Mouse (Mus musculus) CD4-positive helper T cell, adult 2 months (primary cell): Measurements from ENCODE around the gene Tmem185b.

Source experiments
- DNase-seq: peaks from one replicate; pipeline ENCODE4 v3.0.0-alpha.2; 2012; ENCODE audit warnings: low read depth, missing footprints, low spot score

Gene Tmem185b

DNA sequence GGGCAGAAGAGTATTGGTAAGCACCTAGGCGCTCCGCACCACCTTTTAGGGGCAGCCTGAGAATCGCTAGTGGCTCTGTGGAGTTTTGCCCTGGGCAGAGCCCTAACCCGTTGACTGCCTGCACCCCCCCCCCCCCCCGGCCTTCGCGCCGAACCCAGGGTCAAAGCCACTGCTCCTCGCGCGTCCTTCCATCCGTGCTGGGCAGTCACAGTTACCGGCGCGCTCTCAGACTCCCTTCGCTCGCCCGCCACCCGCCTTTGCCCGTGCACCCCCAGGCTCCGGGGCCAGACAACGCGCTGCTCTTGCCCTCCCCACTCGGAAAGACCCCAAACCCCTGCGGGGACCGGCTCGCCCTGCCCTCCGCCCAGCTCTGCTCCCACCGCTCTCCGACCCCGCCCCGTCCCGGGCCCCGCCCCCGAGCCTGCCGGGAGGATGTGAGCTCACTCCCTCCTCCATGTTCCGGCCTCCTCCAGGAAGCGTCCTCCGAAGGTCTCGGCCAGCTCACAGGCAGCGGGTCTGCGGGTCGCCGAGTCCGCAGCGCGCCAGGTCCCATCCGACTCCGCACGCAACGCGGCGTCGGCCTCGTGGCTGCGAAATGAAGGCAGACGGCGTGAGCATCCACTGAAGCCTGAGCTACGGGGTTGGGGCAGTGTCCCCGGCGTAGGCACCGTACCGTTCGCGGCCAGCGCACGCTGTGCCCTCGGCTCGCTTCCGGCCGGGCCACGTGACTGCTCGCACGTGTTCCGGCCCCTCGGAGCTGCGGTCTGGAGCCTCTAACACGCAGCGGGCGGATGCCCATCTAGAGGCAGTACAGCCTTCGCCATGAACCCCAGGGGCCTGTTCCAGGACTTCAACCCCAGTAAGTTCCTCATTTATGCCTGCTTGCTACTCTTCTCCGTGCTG is at the start of gene Tmem185b:
TSS of gene Tmem185b (plus strand) at position 472 of the 903 bp plus-strand sequence.
- peak; percentile 87 for DNase-seq

DNA sequence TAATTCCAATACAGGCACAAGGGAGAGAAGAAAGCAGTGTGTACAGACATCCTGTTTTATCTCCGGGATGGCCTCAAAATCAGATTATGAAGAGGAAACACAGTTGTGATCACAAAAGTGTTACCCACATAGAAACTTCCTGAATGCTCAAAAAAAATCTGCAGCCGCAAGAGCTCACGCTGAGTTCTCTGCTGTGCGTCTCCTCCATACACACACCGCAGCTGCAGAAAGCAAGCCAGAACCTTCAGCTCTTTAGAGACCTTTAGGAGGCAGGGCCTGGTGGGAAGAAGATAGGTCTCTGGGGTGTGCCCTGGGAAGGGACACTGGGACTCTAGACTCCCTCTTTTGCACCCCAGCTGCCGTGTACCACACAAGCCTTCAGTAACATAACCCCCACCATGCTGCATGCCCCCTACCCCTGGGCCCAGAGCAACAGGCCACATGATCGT is 49.0 kb upstream of the Tmem185b start:
- DNase-seq, result peak; percentile 71

DNA sequence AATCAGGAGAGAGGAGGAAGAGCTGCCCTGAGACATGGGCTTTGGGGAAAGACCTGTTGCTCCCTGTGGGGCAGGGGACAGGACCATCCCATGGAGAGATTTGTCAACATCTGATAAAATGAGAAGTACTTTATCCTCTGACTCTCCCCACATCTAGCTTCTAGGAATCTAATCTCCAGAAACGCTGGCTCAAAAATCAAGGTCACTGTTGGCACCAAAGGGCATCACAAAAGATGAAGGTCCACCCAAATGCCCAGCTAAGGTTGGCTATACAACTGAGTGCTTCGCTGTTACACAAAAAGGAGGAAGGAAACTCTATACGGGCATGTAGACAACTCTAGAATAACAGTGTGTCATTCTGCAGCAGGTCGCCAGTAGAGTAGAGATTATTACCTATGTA is 46.3 kb upstream of the Tmem185b start:
- no peak for DNase-seq

DNA sequence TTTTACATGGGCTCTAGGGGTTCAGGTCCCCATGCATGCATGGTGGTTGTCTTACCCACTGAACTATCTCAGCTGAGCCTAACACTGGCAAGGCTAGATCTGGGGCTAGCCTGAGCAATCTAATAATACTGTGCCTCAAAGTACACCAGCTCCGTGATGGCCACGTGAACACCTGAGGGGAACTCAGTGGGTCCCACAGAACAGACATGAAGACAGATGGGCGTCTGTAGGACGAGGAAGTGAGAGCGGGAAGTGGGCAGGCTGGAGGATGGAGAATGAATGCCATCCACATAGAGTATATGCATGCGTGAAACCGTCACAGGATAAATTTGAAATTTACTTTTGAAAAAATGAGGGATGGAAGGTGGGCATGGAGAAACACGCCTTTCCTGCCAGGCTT is 45.3 kb upstream of the Tmem185b start:
- no peak for DNase-seq

DNA sequence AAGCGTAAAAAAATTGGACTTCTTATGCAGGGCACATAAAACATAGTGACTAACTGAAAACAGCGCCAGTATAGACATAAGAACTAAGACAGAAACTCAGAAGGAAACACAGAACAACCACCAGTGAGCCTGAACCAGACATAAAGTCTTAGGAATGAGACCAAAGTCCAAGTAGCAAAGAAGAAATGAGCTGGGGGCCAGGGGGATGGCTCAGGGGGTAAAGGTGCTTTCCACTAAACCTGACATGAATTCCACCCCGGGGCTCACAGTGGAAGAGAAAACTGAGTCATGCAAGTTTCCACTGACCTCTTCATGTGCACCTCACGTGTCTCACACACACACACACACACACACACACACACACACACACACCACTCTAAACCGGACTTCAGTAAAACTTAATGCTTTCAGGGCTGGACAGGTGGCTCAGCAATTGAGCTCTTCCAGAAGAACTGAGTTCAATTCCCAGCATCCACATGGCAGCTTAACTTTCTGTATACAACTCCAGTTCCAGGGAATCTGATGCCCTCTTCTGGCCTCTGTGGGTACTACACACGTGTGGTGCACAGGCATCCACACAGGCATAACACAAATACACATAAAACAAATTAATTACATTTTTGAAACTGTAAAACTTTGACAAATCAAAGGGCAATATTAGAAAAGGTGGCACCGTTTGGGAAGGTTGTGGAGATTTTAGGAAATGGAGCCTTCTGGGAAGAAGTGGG is 44.6 kb upstream of the Tmem185b start:
- DNase-seq, result no peak

DNA sequence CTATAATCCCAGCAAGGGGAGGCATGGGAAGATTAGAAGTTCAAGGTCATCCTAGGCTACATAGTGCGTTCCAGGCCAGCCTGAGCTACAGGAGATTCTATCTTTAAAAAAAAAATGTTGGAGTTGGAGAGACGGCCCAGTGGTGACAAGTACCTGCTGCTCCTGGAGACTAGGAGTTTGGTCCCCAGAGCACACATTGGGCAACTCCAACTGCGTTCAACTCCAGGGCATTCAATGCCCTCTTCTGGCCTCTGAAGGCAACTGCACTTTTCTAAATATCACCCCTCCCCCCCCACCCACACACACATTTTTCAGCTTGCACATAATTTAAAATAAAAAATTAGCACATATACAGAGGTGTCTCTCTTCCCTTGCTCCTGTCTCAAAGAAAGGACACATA is 43.1 kb upstream of the Tmem185b start:
- DNase-seq, result peak; percentile 16

DNA sequence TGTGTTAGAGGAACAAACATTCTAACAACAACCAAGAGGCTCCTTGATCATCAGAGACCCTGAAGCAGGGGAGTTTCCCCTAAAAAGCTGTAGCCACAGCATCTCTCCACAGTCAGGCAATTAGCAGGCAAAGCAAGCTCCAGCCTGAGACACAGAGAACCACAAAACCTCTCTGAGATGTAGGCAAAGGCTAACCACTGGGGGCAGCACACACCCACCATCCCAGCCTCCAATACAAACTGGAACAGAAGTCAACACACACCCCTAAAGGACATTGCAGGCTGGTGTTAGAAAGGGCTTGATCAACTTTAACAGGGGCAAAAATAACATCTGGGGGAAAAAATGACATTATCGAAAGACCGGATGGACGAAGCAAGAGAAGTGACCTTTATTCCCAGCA is 41.5 kb upstream of the Tmem185b start:
- no peak for DNase-seq

DNA sequence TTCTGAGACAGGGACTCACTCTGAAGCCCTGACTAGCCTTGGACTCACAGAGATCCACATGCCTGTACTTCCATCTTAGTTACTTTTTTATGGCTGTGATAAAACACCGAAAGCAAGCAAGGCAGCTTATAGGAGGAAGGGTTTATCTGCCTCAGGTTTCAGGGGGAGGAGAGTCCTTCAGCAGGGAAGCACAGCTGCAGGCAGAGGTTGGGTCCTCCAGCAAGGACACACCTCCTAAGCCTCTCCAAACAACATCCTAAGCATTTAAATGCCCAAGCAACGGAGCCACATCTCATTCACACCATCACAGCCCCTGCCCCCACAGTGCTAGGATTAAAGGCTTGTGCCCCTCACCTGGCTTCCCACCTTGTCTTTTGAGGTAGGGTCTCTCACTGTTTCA is 40.1 kb upstream of the Tmem185b start:
- DNase-seq, result no peak

DNA sequence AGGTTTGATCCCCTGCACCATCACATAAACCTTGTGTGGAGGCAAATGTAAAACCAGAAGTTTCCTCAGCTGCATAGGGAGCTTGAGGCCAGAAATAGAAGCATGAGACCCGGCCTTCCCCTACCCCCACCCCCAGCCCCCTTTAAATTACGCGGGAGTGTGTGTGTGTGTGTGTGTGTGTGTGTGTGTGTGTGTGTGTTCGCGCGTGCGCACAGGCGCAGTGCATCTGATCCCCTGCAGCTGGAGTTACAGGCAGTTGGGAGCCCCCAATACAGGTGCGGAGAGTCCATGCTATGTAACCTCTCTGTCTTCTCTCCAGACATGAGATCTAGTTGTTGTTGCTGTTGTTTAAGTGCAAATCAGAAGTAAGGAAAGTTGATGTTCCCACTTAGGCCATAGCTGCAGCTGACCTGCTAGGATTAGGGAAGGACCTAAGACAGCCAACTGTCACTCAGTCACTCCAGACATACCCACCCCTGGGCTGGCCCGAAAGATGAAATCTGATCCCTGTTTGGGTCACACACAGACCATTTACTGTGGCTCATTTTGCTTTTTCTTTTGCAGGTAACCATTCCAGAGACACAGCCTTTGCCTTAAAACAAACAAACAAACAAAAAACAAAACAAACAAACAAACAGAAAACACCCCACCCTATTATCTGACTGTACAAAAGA is 37.9 kb upstream of the Tmem185b start:
- DNase-seq, result no peak

DNA sequence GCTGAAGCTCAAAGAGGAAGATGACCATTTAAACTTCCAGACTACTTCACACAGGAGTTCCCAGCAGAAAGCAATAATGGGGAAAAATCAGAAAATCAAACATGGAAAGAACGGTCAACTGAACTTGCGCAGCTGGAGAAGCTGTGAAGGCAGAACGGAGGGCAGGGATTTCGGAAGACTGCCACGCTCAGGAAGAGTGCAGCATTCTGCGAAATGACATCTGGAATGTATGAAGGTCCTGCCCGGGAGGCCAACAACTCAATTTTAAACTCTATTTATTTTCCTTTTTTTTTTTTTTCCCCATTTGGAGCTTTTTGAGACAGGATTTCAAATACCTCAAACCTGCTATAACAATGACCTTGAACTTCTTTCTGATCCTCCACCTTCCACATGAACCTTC is 35.2 kb upstream of the Tmem185b start:
- no peak for DNase-seq

DNA sequence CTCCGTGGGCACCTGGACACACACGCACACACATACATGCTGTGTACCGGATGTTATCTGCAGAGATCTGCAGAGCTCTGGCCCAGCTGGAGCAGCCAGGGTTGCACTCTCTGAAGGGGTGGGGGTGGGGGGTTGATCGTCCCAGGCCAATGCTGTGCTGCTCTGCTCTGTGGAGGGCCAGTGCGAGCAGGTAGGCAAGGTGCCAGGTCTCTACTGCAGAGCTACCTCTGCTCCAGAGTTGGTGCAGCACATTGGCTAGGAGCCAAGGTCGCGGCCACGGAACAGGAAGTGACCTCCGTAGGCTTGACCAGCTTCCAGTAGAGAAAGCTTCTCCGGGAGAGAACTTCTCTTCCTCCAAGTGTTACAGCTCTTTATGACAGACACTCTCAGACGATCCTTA is 33.9 kb upstream of the Tmem185b start:
- DNase-seq, result peak; percentile 20

DNA sequence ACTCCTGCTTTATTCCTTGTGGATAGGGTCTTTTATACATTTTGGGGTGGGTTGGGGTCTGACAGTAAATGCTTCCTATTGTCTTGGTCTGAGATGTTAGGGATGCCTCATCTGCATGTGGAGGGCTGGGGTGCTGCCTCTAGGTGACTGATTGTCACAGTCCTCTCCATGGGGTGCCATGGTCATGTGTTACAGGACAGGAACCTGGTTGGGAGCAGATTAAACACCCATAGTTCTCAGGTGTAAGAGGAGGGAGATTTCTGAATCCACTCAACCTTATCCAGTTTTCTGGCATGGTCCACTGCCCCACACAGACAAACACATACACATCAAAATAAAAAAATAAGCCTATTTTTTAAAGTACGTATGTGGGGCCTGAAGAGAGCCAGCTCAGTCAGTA is 33.5 kb upstream of the Tmem185b start:
- no peak for DNase-seq

DNA sequence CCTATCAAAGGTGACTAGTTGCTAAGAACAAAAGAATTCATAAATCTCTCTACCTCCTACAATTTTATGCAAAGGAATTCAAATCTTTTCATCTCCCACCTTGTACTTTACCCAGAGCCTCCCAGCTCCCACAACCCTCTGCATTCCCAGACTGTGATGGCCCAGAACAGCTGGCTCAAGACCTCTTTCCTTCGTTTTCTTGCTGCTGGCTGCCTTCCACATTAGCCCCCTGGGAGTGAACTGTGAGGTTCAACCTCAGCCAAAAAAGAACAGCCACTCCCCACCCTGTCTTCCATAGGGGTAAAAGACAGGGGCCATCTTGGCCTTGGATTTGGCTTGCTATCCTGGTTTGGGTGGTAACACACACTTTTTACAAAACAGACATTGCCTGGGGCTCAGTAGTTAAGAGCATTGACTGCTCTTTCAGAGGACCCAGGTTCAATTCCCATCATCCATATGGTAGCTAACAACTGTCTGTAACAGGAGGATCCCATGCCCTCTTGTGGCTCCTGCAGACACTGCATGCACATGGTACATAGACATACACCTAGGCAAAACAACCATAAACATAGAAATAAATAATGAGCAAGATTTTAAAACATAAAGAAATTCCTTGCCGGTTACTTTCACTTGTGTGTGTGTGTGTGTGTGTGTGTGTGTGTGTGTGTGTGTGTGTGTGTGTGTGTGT is 31.8 kb upstream of the Tmem185b start:
- DNase-seq, result no peak

DNA sequence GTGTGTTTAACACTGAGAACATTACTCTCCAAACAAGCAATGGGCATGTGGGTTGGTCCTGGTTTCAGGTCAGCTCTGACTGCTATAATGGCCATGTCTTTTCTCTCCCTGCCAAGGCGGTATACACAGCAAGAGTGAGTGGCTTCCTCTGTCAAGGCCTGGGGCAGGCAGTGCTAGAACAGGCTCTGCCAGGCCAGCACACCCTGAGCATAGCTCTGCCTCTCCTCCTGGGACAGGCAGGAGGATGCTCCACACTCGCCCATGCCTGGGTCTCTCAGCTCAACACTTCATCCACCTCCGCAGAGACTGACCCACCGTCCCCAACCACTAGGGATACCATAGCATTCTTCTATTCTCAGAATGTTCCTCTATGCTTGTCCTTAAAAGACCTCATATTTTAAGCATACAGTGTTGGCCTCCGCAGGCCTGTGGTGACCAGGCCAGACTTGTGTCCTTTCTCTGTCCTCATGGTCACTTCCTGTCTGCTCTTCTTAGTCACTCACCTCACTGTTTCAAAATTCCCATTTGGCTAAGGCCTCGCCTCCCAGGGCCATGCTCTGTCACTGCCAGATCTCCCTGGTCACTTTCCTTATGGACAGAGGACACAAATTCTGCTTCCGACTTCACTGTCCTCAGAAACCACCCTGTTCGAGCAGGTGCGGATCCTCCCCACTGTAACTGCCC is 31.1 kb upstream of the Tmem185b start:
- DNase-seq, result no peak

DNA sequence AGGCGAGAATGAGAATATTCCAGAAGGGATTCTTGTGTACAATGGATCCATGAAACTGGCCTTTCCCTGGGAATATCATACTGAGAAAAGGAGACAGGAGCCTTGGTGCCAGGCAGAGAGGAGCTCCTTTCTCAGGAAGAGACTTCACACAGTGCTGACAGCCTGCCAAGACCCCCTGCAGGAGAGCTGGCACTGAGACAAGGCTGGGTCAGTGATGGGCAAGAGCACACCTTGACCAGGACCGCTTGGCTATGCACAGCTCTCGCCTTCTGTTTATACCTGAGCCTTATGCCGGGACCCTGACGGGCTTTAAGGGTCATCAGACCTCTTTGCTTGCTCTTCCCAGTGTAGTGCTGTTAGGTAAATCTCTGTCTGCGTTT is 30.6 kb upstream of the Tmem185b start:
- DNase-seq, result no peak

DNA sequence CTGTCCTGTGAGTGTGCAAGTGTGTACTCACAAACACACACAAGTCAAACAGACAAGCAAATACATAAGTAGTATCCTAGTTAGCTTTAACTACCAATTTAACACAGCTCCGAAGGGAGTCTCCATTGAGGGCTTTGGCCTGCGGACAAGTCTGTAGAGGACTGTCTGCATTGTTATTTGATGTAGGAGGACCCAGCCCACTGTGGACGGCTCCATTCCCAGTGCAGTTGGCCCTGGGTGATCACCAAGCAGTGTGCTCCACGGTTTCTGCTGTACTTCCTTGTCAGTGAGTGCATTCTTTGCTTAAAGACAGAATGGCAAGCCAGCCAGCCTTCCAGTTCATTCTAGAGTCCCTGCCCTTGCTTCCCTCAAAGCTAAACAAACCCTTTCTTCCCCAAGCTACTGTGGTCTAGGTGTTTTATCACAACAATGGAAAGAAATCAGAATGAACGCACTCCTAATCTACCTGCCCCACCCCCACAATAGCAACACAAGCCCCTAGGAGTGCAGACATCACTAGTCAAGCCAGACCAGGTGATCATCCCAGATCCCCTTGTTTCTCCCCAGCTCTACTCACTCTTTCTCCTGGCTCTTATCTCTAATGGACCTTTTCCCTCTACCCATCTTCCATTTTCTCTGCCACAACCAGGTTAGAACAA is 28.5 kb upstream of the Tmem185b start:
- DNase-seq, result no peak

DNA sequence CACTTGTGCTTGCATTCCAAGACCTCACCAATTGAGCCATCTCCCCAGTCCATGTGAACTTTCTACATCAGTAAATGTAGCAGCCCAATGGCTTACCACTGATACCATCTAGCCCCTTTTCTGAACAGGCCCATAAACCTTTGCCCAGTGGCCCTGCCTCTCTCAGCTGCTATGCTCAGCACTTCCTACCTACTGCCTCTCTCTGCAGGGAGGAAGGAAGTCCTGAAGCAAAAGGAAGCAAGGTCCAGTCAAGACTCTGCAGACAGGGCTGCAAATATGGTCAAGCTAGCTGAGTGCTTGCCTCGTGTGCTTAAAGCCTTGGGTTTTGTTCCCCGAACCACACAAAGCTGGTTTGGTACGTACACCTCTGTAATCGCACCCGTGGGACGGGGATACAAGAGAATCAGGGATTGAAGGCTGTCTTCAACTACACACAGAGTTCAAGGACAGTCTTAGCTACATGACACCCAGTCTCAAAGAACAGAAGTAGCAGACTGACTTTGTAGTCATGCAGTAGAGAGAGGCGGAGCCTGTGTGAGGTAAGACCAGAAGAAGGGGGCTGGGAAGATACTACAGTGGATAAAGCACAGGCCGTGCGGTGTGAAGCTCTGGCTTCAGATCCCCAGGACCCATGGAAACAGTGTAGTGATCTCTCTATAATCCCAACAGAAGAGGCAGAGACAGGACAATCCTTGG is 27.3 kb upstream of the Tmem185b start:
- DNase-seq, result no peak

DNA sequence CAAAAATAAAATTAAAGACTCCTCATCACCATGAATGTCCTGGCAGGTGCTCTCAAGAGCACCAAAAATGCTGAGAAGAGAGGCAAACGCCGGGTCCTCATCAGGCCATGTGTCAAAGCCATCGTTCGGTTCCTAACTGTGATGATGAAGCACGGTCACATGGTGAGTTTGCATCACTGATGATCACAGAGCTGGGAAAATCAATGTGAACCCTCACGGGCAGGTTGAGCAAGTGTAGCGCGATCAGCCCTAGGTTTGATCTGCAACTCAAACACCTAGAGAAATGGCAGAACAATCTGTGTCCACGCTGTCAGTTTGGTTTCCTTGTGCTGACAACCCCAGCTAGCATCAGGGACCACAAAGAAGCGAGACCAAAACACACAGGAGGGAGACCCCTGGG is 26.5 kb upstream of the Tmem185b start:
- DNase-seq, result no peak

DNA sequence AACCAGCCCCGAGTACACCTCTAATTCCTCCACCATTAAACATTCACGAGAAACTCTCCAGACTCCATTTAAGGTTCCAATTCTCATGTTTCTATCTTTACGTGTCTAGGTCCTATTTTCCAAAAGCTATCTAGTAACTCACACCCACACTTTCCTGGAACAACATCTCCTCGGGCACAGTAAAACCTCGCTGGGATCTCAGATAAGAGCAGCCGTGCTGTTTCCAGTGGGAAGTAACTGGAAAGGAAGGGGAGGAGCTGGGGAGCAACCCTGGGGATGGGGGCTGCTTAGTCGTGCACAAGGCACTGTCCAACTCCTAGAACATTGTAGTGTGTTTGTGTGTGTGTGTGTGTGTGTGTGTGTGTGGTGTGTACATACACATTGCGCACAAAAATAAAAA is 24.1 kb upstream of the Tmem185b start:
- DNase-seq, result no peak

DNA sequence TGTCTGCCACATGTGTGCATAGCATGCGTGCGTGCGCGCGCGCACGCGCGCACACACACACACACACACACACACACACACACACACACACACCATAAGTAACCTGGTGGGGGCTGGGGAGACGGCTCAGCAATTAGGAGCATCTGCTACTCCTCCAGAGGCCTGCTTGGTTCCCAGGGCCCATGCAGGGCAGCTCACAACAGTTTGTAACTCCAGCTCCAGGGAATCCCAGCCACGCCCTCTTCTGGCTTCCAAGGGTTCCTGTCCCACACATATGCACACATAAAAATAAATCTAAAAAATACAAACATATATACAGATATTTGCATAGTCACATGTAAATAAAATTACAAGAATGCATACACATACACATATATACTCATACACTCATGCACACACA is 23.2 kb upstream of the Tmem185b start:
- DNase-seq, result no peak
